Mouse (Mus musculus) liver, postnatal 0 days (tissue): Measurements from ENCODE around the gene Lamb1.

ENCODE experiments used
- CTCF ChIP-seq: sonication (generic); IDR thresholded peaks from 2 replicates; pipeline ENCODE4 v1.5.1; 2016; ENCODE audit warnings: antibody characterized with exemption, low read depth
- EP300 ChIP-seq: IDR thresholded peaks from 2 replicates; pipeline ENCODE4 v1.6.1; 2016; ENCODE audit warnings: antibody characterized with exemption, low read depth, mild to moderate bottlenecking

DNA sequence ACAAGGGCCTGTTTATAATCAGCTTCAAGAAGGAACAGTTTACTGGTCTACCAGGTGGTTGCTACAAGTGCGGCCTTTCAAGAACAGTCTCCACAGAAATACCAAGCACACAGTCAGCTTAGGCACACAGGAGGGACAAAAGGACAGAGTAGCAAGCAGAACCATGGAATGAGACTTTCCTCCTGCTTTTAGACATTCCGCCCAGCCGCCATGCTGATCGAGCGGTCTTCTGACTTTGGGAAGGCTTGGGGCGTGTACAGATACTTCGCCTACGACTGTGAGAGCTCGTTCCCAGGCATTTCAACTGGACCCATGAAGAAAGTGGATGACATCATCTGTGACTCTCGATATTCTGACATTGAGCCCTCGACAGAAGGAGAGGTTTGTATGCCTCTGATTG is 13.2 kb downstream of the Lamb1 start:
- TF ChIP-seq CTCF = no peak
- no peak for TF ChIP-seq EP300
